Mouse (Mus musculus): ENCODE results near the gene Abcc10. TPM values are rescaled to one million over a fixed set of nuclear protein-coding genes. Genes with fewer than 3 reads are reported as not detected.

Abcc10 gene
- total and polyA plus RNA-seq, 3 experiments: 1.1 to 4.1 (median 3.8) TPM

DNA sequence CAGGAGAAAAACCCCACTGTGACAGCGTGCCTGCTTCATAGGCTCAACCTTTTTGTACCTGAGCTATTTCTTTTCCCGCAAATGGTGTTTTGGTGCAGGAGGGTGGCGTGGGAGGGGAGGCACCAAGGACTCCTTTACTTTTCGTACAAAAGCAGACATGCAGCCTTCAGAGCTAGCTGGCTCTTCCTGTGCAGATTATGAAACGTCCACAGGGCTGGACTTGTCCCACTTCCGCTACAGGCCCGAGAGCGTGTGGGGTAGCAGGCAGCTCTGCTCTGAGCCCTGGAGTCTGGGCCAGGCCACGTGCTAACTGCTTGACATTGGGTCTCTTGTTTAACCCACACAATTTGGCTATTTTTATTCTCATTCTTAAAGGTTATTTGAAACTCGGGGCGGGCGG lies 26.3 kb downstream of the Abcc10 start:
- DNase-seq (ENCODE audit: extremely low read depth): no peak
- Histone ChIP-seq H3K27ac (ENCODE audit: insufficient read depth, low read depth) (no peak overlapping the region), H3K9ac (ENCODE audit: insufficient read depth, low read depth) (no peak overlapping the region), H3K4me1 (ENCODE audit: control insufficient read depth in 1 of 2, insufficient read depth in 2 of 2) (peaks cover 10 to 20% of the 10 kb centered on the region in 2 experiments), H3K4me3 (replicated peaks in 1 of 3; ENCODE audit: low read depth in 2 of 3, low read length in 2 of 3, poor library complexity in 1 of 3) (no peak overlapping the region), H3K36me3 (replicated peaks in 1 of 2; ENCODE audit: control insufficient read depth in 1 of 2, insufficient read depth in 1 of 2, low read length in 1 of 2) (peaks cover 3 to 44% of the 10 kb centered on the region in 2 experiments), H3K27me3 (replicated peaks) (peaks cover 19% of the 10 kb centered on the region), H3K79me2 (replicated peaks; ENCODE audit: control insufficient read depth, extremely low read depth, insufficient read depth, poor library complexity, severe bottlenecking) (no peaks in the 10 kb centered on the region), H3K9me3 (replicated peaks; ENCODE audit: low read length) (peaks cover 1% of the 10 kb centered on the region), H3K4me2 (ENCODE audit: insufficient read depth, low read depth, poor library complexity, severe bottlenecking) (no peak overlapping the region)
- dilution Hi-C loops (cut with MboI; ENCODE audit: extremely low pct_ligation_motif_present, extremely low pct_unique_long_range_greater_than_20kb, low sequenced_read_pairs) (no loop called here), in situ Hi-C loops (cut with MboI; ENCODE audit: low pct_ligation_motif_present, low pct_unique_long_range_greater_than_20kb, low sequenced_read_pairs) (no loop called here)
- no peak for TF ChIP-seq TBP (conservative IDR thresholded peaks at IDR 0.05; ENCODE audit: low read depth, low read length)
- no peak for TF ChIP-seq SMC3 (IDR thresholded peaks at IDR 0.05; ENCODE audit: low read depth, low read length)
- no peak for TF ChIP-seq MEF2A (IDR thresholded peaks at IDR 0.05; ENCODE audit: borderline replicate concordance, low read depth, low read length)
- no peak for TF ChIP-seq POLR2AphosphoS2 (IDR thresholded peaks at IDR 0.05; ENCODE audit: low read depth, low read length)
- TF ChIP-seq CHD2 (IDR thresholded peaks at IDR 0.05; ENCODE audit: low read length): no peak
- TF ChIP-seq JUND (conservative IDR thresholded peaks at IDR 0.05; ENCODE audit: low read depth, low read length): no peak
- TF ChIP-seq CHD1 (IDR thresholded peaks at IDR 0.05; ENCODE audit: low read depth, low read length): no peak
- no peak for TF ChIP-seq UBTF (IDR thresholded peaks at IDR 0.05; ENCODE audit: low read depth, low read length)
- no peak for TF ChIP-seq HCFC1 (IDR thresholded peaks at IDR 0.05; ENCODE audit: low read depth, low read length)
- TF ChIP-seq MYC (IDR thresholded peaks at IDR 0.05; ENCODE audit: low read depth, low read length): no peak
- TF ChIP-seq ZMIZ1 (IDR thresholded peaks at IDR 0.05; ENCODE audit: low read depth, low read length): no peak
- no peak for TF ChIP-seq MAFK (IDR thresholded peaks at IDR 0.05; ENCODE audit: insufficient replicate concordance, low read length)
- no peak for TF ChIP-seq MXI1 (IDR thresholded peaks at IDR 0.05; ENCODE audit: low read depth, low read length)
- no peak for TF ChIP-seq ZNF384 (IDR thresholded peaks at IDR 0.05; ENCODE audit: low read depth, low read length)
- no peak for TF ChIP-seq PAX5 (IDR thresholded peaks at IDR 0.05; ENCODE audit: low read length)
- TF ChIP-seq CTCF (conservative IDR thresholded peaks at IDR 0.05 in 1 of 2, IDR thresholded peaks at IDR 0.05 in 1 of 2; ENCODE audit: low read depth in 2 of 2, low read length in 2 of 2): no peak
- TF ChIP-seq ZC3H11A (IDR thresholded peaks at IDR 0.05; ENCODE audit: low read depth, low read length): no peak

GRCm38 (mm10) chr17:46298220-46298913 lies 29.8 kb downstream of the Abcc10 start:
- dilution Hi-C loops (cut with MboI; ENCODE audit: extremely low pct_ligation_motif_present, extremely low pct_unique_long_range_greater_than_20kb, low sequenced_read_pairs): no loop called here
- H3K4me3 ChIP-seq (replicated peaks in 1 of 3; ENCODE audit: low read depth in 2 of 3, low read length in 2 of 3, poor library complexity in 1 of 3): peak overlapping the region in 1 of 3 experiments; percentile 47
- H3K36me3 ChIP-seq (replicated peaks in 1 of 2; ENCODE audit: control insufficient read depth in 1 of 2, insufficient read depth in 1 of 2, low read length in 1 of 2): peaks cover 0 to 9% of the 10 kb centered on the region in 2 experiments
- no peak overlapping the region for H3K9ac ChIP-seq (ENCODE audit: insufficient read depth, low read depth)
- no peaks in the 10 kb centered on the region for H3K79me2 ChIP-seq (replicated peaks; ENCODE audit: control insufficient read depth, extremely low read depth, insufficient read depth, poor library complexity, severe bottlenecking)
- H3K27me3 ChIP-seq (replicated peaks): peaks cover 47% of the 10 kb centered on the region
- in situ Hi-C loops (cut with MboI; ENCODE audit: low pct_ligation_motif_present, low pct_unique_long_range_greater_than_20kb, low sequenced_read_pairs): no loop called here
- TF ChIP-seq MEF2A (IDR thresholded peaks at IDR 0.05; ENCODE audit: borderline replicate concordance, low read depth, low read length) (no peak), NELFE (IDR thresholded peaks at IDR 0.05; ENCODE audit: low read depth, low read length) (0 out of 2 replicates have a peak, but pooled peaks have one; percentile 13), CTCF (conservative IDR thresholded peaks at IDR 0.05 in 1 of 2, IDR thresholded peaks at IDR 0.05 in 1 of 2; ENCODE audit: low read depth in 2 of 2, low read length in 2 of 2) (peak; percentile 49 to 76; a peak in 3 of 4 replicates), CHD1 (IDR thresholded peaks at IDR 0.05; ENCODE audit: low read depth, low read length) (no peak), SIN3A (IDR thresholded peaks at IDR 0.05; ENCODE audit: low read length) (no peak), JUN (IDR thresholded peaks at IDR 0.05; ENCODE audit: insufficient read depth, low read depth, low read length) (no peak), RAD21 (IDR thresholded peaks at IDR 0.05; ENCODE audit: low read depth, low read length) (peak; percentile 53), SMC3 (IDR thresholded peaks at IDR 0.05; ENCODE audit: low read depth, low read length) (peak; percentile 81), USF2 (conservative IDR thresholded peaks at IDR 0.05; ENCODE audit: low read depth, low read length) (no peak), POLR2AphosphoS2 (IDR thresholded peaks at IDR 0.05; ENCODE audit: low read depth, low read length) (no peak), MAX (IDR thresholded peaks at IDR 0.05; ENCODE audit: low read length) (no peak)
- DNase-seq (ENCODE audit: extremely low read depth): peak; percentile 45
- H3K4me1 ChIP-seq (ENCODE audit: control insufficient read depth in 1 of 2, insufficient read depth in 2 of 2): peaks cover 10 to 16% of the 10 kb centered on the region in 2 experiments
- no peak overlapping the region for H3K27ac ChIP-seq (ENCODE audit: insufficient read depth, low read depth)
- peaks cover 1% of the 10 kb centered on the region for H3K9me3 ChIP-seq (replicated peaks; ENCODE audit: low read length)
- H3K4me2 ChIP-seq (ENCODE audit: insufficient read depth, low read depth, poor library complexity, severe bottlenecking): peak overlapping the region; percentile 86

Measured in CH12.LX (cell line).